In genomic region chr7:120830431-120831381, GRCm38 (mm10) we compare ENCODE assay signal across 8 mouse cellular contexts. TPM values are rescaled to one million over a fixed set of nuclear protein-coding genes. Genes with fewer than 3 reads are reported as not detected.
A peak's percentile ranks its signal among the peaks of the same experiment; 100 is the strongest.
DNase-seq lines count a peak whose midpoint lies in the region; ATAC-seq and TF ChIP-seq lines count a peak whose summit lies in the region.

No protein-coding gene starts in this region.

- peak overlapping the region; percentile 25 for H3K27ac ChIP-seq in intestine, embryonic 16.5 days (ENCODE audit: low read length)
- peak overlapping the region; percentile 68 for H3K27ac ChIP-seq in liver, adult 2 months (replicated peaks; ENCODE audit: insufficient read depth, low read depth, low read length)
- H3K27ac ChIP-seq in midbrain, postnatal 0 days (ENCODE audit: low read depth, low read length), result peak overlapping the region; percentile 67

- 1% methylated on average over 46 of the region's 46 CpGs for WGBS in intestine, embryonic 16.5 days
- 2% methylated on average over 46 of the region's 46 CpGs for WGBS in liver, adult 2 months
- 1% methylated on average over 46 of the region's 46 CpGs for WGBS in midbrain, postnatal 0 days

- H3K4me2 ChIP-seq in intestine, embryonic 16.5 days (ENCODE audit: low read depth, low read length), result peak overlapping the region; percentile 73
- peak overlapping the region; percentile 91 for H3K4me2 ChIP-seq in midbrain, postnatal 0 days (ENCODE audit: low read depth, low read length, poor library complexity, severe bottlenecking)

- H3K4me1 ChIP-seq in intestine, embryonic 16.5 days (ENCODE audit: control insufficient read depth, insufficient read depth, low read length), result peaks cover 13% of the 10 kb centered on the region; the same call in 1 of the 2 replicates
- peaks cover 8% of the 10 kb centered on the region; the same call in 1 of the 2 replicates for H3K4me1 ChIP-seq in liver, adult 2 months (ENCODE audit: control insufficient read depth, insufficient read depth, low read length)
- H3K4me1 ChIP-seq in midbrain, postnatal 0 days (ENCODE audit: insufficient read depth, low read length), result peaks cover 6% of the 10 kb centered on the region; the same call in 1 of the 2 replicates

- H3K36me3 ChIP-seq in intestine, embryonic 16.5 days (ENCODE audit: control insufficient read depth, insufficient read depth, low read length), result no peaks in the 10 kb centered on the region
- H3K36me3 ChIP-seq in liver, adult 2 months (ENCODE audit: control insufficient read depth, insufficient read depth, low read length), result no peaks in the 10 kb centered on the region
- H3K36me3 ChIP-seq in midbrain, postnatal 0 days (ENCODE audit: insufficient read depth, low read length), result no peaks in the 10 kb centered on the region
- H3K36me3 ChIP-seq in splenic B cell, adult 2 months (ENCODE audit: control insufficient read depth, insufficient read depth, low read length, poor library complexity, severe bottlenecking), result no peaks in the 10 kb centered on the region

- H3K9ac ChIP-seq in intestine, embryonic 16.5 days (ENCODE audit: low read depth, low read length), result peak overlapping the region; percentile 68
- H3K9ac ChIP-seq in liver, adult 2 months (ENCODE audit: low read depth, low read length), result peak overlapping the region; percentile 64
- H3K9ac ChIP-seq in midbrain, postnatal 0 days (replicated peaks; ENCODE audit: low read length, poor library complexity, severe bottlenecking), result peak overlapping the region; percentile 60

- ATAC-seq in granulocyte monocyte progenitor cell, adult 5-6 weeks (replicated peaks; ENCODE audit: poor library complexity, severe bottlenecking), result peak; percentile 21
- ATAC-seq in intestine, embryonic 16.5 days, result peak; percentile 39
- ATAC-seq in midbrain, postnatal 0 days (ENCODE audit: low FRiP score), result peak; percentile 21; the same call in 1 of the 2 replicates

- TF ChIP-seq CTCF in liver, adult 2 months (IDR thresholded peaks at IDR 0.05; ENCODE audit: low read depth, low read length), result no peak
- no peak for TF ChIP-seq CTCF in midbrain, postnatal 0 days (IDR thresholded peaks at IDR 0.05)

- H3K9me3 ChIP-seq in intestine, embryonic 16.5 days (ENCODE audit: control insufficient read depth, low read length), result no peaks in the 10 kb centered on the region
- no peaks in the 10 kb centered on the region for H3K9me3 ChIP-seq in midbrain, postnatal 0 days (ENCODE audit: low read length)

- peak; percentile 19 for DNase-seq in ovary, adult 18-20 months (ENCODE audit: low spot score)
- DNase-seq in ovary, postnatal 10 days (ENCODE audit: low spot score), result no peak
- peak; percentile 79 for DNase-seq in embryo, embryonic 10 days (ENCODE audit: low spot score)
- peak; percentile 39 for DNase-seq in liver, adult 2 months (ENCODE audit: extremely low read depth, low read depth, low spot score)
- peak; percentile 55 for DNase-seq in midbrain, postnatal 0 days (ENCODE audit: low spot score)
- peak; percentile 68 for DNase-seq in splenic B cell, adult 2 months (ENCODE audit: low read depth, low spot score)

- peak overlapping the region; percentile 52 for H3K4me3 ChIP-seq in intestine, embryonic 16.5 days (ENCODE audit: low read length)
- H3K4me3 ChIP-seq in liver, adult 2 months (ENCODE audit: insufficient read depth, low read depth, low read length), result peak overlapping the region; percentile 89
- peak overlapping the region; percentile 54 for H3K4me3 ChIP-seq in midbrain, postnatal 0 days (ENCODE audit: low read depth, low read length)

- TF ChIP-seq POLR2A in liver, adult 2 months (IDR thresholded peaks at IDR 0.05; ENCODE audit: extremely low read depth, insufficient read depth, low read length), result no peak

- no peaks in the 10 kb centered on the region for H3K79me2 ChIP-seq in liver, adult 2 months (ENCODE audit: control insufficient read depth, insufficient read depth, low read length)

- H3K27me3 ChIP-seq in intestine, embryonic 16.5 days (replicated peaks; ENCODE audit: control insufficient read depth, insufficient read depth, low read length), result no peaks in the 10 kb centered on the region
- no peaks in the 10 kb centered on the region for H3K27me3 ChIP-seq in liver, adult 2 months (ENCODE audit: control insufficient read depth, insufficient read depth, low read length)
- no peaks in the 10 kb centered on the region for H3K27me3 ChIP-seq in midbrain, postnatal 0 days (ENCODE audit: insufficient read depth, low read length)
- no peaks in the 10 kb centered on the region for H3K27me3 ChIP-seq in splenic B cell, adult 2 months (ENCODE audit: control insufficient read depth, insufficient read depth, low read length, poor library complexity, severe bottlenecking)

RNA-seq across cellular contexts. Expression of gene Eef2k, which starts 11.9 kb away (rescaled TPM):
- total RNA-seq in granulocyte monocyte progenitor cell, adult 5-6 weeks (2014; fragmentation: Nextera tagmentation), result 49.3 and 60.6 TPM in 2 replicates
- total RNA-seq in granulocyte monocyte progenitor cell, adult 5-6 weeks (2017), result 65.4 and 80.5 TPM in 2 replicates
- 54.1 and 59.6 TPM in 2 replicates for polyA plus RNA-seq in intestine, embryonic 16.5 days (2015; fragmentation: Nextera tagmentation; extraction: Ambion mirVana)
- 6.5 and 8.3 TPM in 2 replicates for total RNA-seq in liver, adult 2 months (2014; rRNA removed)
- 6.4 and 7.4 TPM in 2 replicates for polyA plus RNA-seq in liver, adult 2 months (2012; rRNA removed)
- 29.4 and 42.0 TPM in 2 replicates for total RNA-seq in midbrain, postnatal 0 days (2014; rRNA removed)
- polyA plus RNA-seq in midbrain, postnatal 0 days (2015; fragmentation: Nextera tagmentation; extraction: Ambion mirVana), result 30.7 and 31.1 TPM in 2 replicates

RNA-seq across cellular contexts. Expression of gene Gm5737, which starts 18.5 kb away (rescaled TPM):
- total RNA-seq in granulocyte monocyte progenitor cell, adult 5-6 weeks (2014; fragmentation: Nextera tagmentation), result not detected in 2 replicates
- total RNA-seq in granulocyte monocyte progenitor cell, adult 5-6 weeks (2017), result not detected in 2 replicates
- polyA plus RNA-seq in intestine, embryonic 16.5 days (2015; fragmentation: Nextera tagmentation; extraction: Ambion mirVana), result not detected in 2 replicates
- total RNA-seq in liver, adult 2 months (2014; rRNA removed), result not detected in 2 replicates
- polyA plus RNA-seq in liver, adult 2 months (2012; rRNA removed), result not detected in 2 replicates
- total RNA-seq in midbrain, postnatal 0 days (2014; rRNA removed), result not detected in 2 replicates
- 0.22 TPM in 1 of 2 replicates, not detected in the other for polyA plus RNA-seq in midbrain, postnatal 0 days (2015; fragmentation: Nextera tagmentation; extraction: Ambion mirVana)
